Mouse (Mus musculus) spleen, postnatal 36 days (tissue): ENCODE measurements around the gene Crcp.
A peak's percentile ranks its signal among the peaks of the same experiment; 100 is the strongest.

Experiments used
- DNase-seq, 2 experiments: peaks; one replicate each; pipeline ENCODE4 v3.0.0; 2022; ENCODE audit warnings: low spot score in 2 of 2, mixed read lengths in 1 of 2

The Crcp gene

DNA sequence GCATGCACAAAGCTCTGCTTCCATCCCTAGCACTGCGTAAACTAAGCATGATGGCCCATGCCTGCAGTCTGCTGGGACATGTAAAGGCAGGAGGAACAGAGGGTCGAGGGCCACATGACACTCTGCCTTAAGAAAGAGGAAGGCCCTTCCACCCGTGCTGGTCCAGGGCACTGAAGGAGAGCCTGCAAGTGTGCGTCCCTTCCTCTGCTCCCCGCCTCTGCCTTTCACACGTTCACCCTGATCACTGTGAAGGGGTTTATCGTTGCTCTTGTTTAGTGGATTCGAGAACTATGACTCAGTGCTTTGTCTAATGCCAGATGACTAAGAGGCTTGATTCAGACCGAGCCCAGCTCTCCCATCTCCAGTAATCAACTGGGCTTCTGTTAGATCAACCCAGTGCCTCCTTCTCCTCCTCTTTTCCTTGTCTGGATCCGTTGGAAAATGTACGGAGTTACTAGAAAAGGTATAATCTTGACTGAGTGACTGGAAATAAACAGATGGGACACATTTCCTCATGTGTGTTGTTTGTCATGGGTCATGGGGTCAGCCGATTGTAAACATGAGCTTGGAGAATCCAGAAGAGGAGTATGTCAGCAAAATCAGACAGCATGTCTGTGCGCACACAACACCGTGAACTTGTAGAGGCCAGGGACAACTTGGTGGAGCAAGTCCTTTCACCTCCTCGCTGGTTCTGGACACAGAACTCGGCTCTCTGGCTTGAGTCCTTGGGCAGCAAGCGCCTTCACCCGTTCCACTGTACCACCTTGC is 60.7 kb downstream of the Crcp start:
- DNase-seq, result peak; percentile 58 to 63

DNA sequence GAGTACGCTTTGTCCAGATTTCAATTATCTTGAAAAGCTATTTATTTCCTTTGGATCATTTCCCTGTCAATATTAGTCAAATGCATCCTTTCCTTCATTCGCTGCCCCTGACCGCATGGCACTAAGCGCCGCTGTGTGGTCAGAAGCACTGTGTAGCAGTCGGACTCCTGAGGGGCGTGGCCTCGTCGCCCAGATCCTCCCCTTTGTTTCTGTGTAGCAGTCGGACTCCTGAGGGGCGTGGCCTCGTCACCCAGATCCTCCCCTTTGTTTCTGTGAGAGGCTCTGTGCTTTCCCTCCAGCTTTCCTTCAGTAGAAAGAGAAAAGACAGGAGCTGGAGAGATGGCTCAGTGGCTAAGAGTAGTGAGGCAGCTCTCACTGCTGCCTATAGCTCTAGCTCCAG is 67.7 kb downstream of the Crcp start:
- no peak for DNase-seq

GRCm38 (mm10) chr5:130097837-130098236 is 68.7 kb downstream of the Crcp start:
- no peak for DNase-seq

GRCm38 (mm10) chr5:130101724-130102123 is 72.6 kb downstream of the Crcp start:
- no peak for DNase-seq

GRCm38 (mm10) chr5:130109348-130109747 is 80.3 kb downstream of the Crcp start:
- no peak for DNase-seq
